Mouse (Mus musculus): ENCODE results near the gene Slc30a7.

GRCm38 (mm10) chr3:115979000-115979399 is 28.2 kb downstream of the Slc30a7 start:
- TF ChIP-seq POLR2A (IDR thresholded peaks at IDR 0.05; ENCODE audit: extremely low read depth, insufficient read depth, low read length): no peak
- TF ChIP-seq CTCF (IDR thresholded peaks at IDR 0.05; ENCODE audit: low read depth, low read length): peak; percentile 54
